Mouse (Mus musculus) c-Kit-positive CD71-negative TER-119-negative erythroid progenitor cells, embryonic 14.5 days (primary cell): ENCODE results near the gene Srebf2.
"Not testable (repeated sequence)": the region's sequence is repeated elsewhere in the genome, so short reads cannot be mapped to it uniquely, and the experiment has no call there.

Experiments used
- DNase-seq: peaks from one replicate; pipeline ENCODE4 v3.0.0-alpha.2; 2013; ENCODE audit warnings: low read depth

The Srebf2 gene

GRCm38 (mm10) chr15:82224602-82225215 is 77.7 kb downstream of the Srebf2 start:
- DNase-seq, result no peak

- DNase-seq, result no peak
Observed at GRCm38 (mm10) chr15:82225769-82226168, 78.8 kb downstream of the Srebf2 start.

- no peak for DNase-seq
Observed at GRCm38 (mm10) chr15:82229542-82230045, 82.6 kb downstream of the Srebf2 start.

GRCm38 (mm10) chr15:82230098-82230611 is 83.2 kb downstream of the Srebf2 start:
- DNase-seq, result no peak

- DNase-seq, result no peak
Observed at GRCm38 (mm10) chr15:82231100-82231499, 84.1 kb downstream of the Srebf2 start.

GRCm38 (mm10) chr15:82231591-82232378 is 84.8 kb downstream of the Srebf2 start:
- DNase-seq, result no peak

- DNase-seq, result no peak
Observed at GRCm38 (mm10) chr15:82232651-82233050, 85.7 kb downstream of the Srebf2 start.

- no peak for DNase-seq
Observed at GRCm38 (mm10) chr15:82235661-82236060, 88.7 kb downstream of the Srebf2 start.

GRCm38 (mm10) chr15:82236565-82236964 is 89.6 kb downstream of the Srebf2 start:
- DNase-seq, result peak; percentile 64

- no peak for DNase-seq
Observed at GRCm38 (mm10) chr15:82243311-82243710, 96.3 kb downstream of the Srebf2 start.

GRCm38 (mm10) chr15:82243742-82244114 is 96.7 kb downstream of the Srebf2 start:
- DNase-seq, result no peak

GRCm38 (mm10) chr15:82244115-82244804 is 97.3 kb downstream of the Srebf2 start, which contains the start of gene Cenpm:
Gene Cenpm, minus strand, starts transcription at chr15:82244748.
- peak; percentile 81 for DNase-seq

GRCm38 (mm10) chr15:82244805-82245161 is 97.8 kb downstream of the Srebf2 start:
- DNase-seq, result not testable (repeated sequence)

GRCm38 (mm10) chr15:82247131-82247776 is 100.3 kb downstream of the Srebf2 start:
- DNase-seq, result no peak

- no peak for DNase-seq
Observed at GRCm38 (mm10) chr15:82251579-82251978, 104.6 kb downstream of the Srebf2 start.

- DNase-seq, result no peak
Observed at GRCm38 (mm10) chr15:82252097-82252496, 105.1 kb downstream of the Srebf2 start, which contains the start of gene 1500009C09Rik. Gene 1500009C09Rik, plus strand, starts transcription at chr15:82252397.
